Mouse (Mus musculus): ENCODE results near the gene Echdc1. TPM values are rescaled to one million over a fixed set of nuclear protein-coding genes. Genes with fewer than 3 reads are reported as not detected.

Echdc1 gene
- polyA plus RNA-seq (2017; shearing (Covaris generic)), result 15.0 TPM

DNA sequence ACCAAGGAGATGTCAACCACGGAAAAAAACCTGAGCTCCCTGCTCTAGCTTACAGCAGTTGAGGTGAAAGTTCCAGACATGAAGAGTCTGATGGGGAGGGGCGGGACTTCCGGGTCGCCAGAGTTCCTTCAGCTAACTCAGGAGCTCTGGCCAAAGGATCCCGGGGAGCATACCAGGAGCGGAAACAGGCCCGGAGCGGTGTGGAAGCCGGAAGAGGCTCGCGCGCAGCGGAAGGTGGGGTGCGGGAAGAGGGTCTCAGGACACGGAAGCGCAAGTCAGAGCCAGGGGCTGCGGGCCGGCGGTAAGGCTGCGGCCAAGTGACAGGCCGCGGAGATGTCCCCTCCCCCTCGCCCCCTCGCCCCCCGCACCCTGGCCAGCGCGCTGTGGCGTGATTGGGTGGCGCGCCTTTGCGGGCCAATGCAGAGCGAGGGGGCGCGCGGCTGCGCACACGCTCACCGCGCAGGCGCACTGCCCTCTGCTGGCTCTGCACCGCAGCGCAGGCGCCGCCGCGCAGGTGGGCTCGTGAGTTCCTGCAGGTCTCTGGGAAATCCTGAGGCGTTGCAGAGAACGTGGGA, at the start of gene Echdc1:
Gene Echdc1 (plus strand): TSS at position 103 of the 575 bp plus-strand sequence.

DNA sequence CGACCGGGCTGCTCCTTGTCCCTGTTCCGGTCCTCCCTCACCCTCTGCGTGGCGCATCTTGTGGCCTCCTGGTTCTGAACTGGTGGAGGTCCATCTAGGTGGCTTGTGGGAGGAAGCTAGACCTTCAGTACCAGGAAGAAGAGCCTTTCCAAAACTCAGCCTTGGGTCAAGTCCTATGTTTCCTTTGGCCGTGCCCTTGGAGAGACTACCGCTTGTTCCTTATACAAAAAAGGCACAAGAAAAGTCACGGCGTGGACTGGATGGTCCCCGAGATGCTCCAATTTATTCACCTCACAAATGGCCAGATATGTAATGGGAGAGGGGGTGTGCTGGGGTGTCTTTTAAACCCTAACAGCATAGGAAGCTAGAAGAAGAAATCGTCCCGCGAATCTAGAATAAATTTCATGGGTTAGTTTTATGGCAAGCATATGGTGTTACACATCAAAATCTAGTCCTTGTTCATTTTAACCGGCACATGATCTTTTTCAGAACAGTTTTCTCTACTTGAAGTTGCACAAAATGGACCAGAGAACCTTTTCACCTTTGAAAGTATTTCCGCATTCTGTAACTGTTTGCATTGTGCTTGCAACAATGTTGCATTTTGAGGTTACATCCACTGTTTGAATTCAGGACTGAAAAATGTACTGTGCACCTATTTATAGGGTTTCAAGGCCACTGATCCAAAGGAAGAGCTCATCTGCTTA, 49.4 kb downstream of the Echdc1 start, which contains the start of gene Rnf146:
Gene Rnf146 (minus strand): TSS at position 246 of the 704 bp plus-strand sequence.

Other genes with a start within 250 kb of the Echdc1 start
- not detected for gene Soga3, start 169.3 kb upstream of the Echdc1 start, polyA plus RNA-seq (2017; shearing (Covaris generic))
- gene Gm49353, start 114.2 kb upstream of the Echdc1 start, polyA plus RNA-seq (2017; shearing (Covaris generic)), result not detected
- gene 9330159F19Rik, start 101.6 kb upstream of the Echdc1 start, polyA plus RNA-seq (2017; shearing (Covaris generic)), result not detected
- 70.4 TPM for gene Rnf146, start 49.3 kb downstream of the Echdc1 start, polyA plus RNA-seq (2017; shearing (Covaris generic))
- not detected for gene Rspo3, start 222.7 kb downstream of the Echdc1 start, polyA plus RNA-seq (2017; shearing (Covaris generic))